Mouse (Mus musculus) cerebral cortex, adult 2 months (tissue): ENCODE data around the gene Sap25.

Experiments
- whole genome bisulfite sequencing: fragments of 180-500 bp; shearing (Covaris S2); methylation state at CpG from one replicate; pipeline ENCODE4 v1.1.7; 2018; 5-methylcytosine and 5-hydroxymethylcytosine counted together

Sap25 gene

GRCm38 (mm10) chr5:137663057-137663456 lies 21.9 kb downstream of the Sap25 start:
- WGBS = 80% methylated on average over 9 of the region's 9 CpGs

GRCm38 (mm10) chr5:137668971-137669370 lies 27.8 kb downstream of the Sap25 start:
- WGBS = 52% methylated on average over 10 of the region's 10 CpGs

DNA sequence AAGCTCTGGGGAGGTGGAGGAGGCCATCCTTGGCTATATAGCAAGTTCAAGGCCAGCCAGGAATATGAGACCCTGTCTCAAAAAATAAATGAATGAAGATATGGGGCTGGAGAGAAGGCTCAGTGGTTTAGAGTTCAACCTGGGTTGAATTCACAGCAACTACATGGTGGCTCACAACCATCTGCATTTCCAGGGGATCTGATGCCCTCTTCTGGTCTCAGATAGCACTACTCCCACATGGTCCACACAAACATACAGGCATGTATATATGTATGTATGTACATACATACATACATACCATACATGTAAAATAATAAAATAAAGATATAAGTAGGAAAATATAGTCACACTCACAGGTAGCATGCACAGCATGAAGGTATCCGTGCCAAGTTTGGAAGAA lies 29.1 kb downstream of the Sap25 start:
- WGBS = 96% methylated on average over 1 of the region's 1 CpGs

GRCm38 (mm10) chr5:137671443-137672240 lies 30.5 kb downstream of the Sap25 start:
- WGBS = 18% methylated on average over 9 of the region's 9 CpGs

DNA sequence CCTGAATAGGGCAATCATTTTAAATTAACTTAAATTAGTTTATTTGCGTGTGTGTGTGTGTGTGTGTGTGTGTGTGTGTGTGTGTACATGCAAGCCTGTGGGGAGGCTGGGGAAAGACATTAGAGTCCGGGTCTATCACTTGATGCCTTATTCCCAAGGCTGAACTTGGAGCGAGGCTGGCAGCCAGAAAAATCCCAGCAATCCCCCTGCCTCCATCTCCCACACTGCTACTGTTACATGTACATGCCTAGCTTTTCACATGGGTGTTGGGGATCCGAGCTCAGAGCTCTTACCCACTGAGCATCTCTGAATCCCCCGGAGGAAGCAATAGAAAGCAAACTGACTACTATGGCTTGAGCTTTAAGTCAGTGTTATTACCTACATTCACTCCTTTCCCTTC lies 31.2 kb downstream of the Sap25 start:
- WGBS = 81% methylated on average over 5 of the region's 5 CpGs

DNA sequence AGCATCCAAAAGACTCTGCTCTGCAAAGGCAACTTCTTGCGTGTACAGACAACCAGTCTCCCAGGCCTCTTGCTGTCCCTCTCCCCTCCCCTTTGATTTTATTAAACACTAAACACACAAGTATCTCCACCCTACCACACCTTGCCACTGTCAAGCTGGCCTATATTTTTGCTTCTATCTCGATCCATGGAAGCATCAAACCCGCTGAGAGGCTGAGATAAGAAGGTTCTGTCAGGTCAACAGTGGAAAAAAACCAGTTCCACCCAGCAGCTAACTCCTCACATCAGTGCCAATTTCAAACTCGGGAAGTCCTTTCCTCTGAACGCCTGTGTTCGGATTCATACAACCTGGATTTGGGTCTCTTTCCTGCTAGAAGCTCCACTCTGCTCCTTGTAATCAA lies 31.9 kb downstream of the Sap25 start:
- WGBS = 81% methylated on average over 6 of the region's 6 CpGs

DNA sequence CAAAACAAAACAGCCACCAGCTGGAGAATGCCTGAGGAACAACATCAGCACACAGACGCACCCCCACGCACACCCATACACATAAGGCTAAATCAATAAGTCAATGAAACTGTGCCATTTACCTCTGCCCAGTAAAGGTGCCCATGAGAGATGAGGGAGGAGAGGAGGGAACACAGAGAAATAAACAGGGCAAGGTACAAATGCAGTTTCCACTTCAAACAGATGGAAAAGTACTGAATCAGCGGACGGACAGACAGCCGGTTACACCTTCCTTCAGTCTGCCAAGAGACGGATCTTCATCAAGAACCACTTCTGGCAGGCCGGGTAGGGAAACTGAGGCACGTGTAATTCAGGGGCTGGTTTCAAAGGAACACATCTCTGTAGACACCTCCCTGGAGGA lies 33.7 kb downstream of the Sap25 start:
- 93% methylated on average over 8 of the region's 8 CpGs for WGBS

DNA sequence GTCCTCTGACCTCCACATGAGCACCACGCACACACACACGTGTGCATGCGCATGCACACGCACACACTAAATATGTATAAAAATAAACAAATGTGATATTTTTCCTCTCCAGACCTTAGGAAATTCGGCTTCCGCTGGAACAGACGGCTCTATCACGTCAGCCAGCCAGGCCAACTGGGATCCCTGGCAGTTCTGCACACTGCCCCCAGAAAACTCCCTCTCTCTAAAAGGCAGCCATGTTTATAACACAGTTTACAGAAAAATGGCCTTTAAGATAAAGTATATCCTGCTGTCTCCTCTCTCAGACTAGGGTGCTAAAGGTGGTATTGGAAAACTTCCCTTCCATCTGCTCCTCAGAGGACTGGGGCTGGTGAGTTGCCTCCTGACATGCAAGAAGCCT lies 36.7 kb downstream of the Sap25 start:
- 60% methylated on average over 8 of the region's 8 CpGs for WGBS

DNA sequence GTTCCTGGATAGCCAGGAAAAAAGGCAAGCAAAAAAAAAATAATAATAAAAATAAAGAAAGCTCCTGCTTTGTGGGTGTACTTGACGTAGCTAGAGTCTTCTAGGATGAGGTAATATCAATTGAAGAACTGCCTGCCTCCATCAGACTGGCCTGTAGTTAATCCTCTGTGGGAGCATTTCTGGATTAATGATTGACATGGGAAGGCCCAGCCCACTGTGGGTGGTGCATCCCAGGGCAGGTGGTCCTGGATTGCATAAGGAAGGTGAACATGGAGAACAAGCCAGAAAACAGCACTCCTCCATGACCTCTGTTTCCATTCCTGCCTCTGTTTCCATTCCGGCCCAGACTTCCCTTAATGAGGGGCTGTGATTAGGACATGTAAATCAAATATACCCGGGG lies 37.6 kb downstream of the Sap25 start:
- 84% methylated on average over 3 of the region's 3 CpGs for WGBS

DNA sequence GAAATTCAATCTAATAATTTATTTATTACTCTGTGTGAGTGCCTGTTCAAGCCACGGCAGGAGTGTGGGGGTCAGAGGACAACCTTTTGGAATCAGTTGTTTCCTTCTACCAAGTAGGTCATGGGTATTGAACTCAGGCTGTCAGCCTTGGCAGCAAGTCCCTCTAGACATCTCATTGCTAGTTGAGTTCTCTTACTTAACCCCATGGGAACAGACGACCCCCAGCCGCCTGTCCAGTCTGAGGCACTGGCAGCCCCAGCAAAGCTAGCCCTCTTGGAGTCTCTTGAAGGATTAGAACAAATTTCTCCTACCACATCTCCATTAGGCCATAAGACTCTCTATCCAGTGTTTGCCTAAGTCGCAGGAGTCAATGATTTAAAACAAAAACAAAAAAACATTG lies 38.6 kb downstream of the Sap25 start:
- 84% methylated on average over 4 of the region's 4 CpGs for WGBS

DNA sequence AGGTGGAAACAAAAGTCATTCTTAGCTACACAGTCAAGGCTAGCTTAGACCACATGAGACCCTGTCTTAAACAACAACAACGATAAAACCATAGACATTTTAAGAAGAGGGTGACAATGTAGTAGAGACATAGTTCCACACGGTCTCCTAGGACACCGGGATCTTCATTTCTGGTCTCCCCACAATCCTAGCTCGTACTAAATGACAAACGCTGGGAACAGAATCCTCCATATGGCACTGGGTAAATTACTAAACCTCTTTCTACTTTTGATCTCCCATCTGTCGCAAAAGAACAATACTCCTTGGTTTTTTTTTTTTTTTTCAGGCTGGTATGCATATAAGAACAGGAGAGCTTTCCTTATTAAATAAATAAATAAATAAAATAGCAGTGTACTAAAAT lies 41.4 kb downstream of the Sap25 start:
- WGBS = 41% methylated on average over 6 of the region's 6 CpGs

GRCm38 (mm10) chr5:137683388-137684293 lies 42.5 kb downstream of the Sap25 start:
- WGBS = 5% methylated on average over 28 of the region's 28 CpGs

DNA sequence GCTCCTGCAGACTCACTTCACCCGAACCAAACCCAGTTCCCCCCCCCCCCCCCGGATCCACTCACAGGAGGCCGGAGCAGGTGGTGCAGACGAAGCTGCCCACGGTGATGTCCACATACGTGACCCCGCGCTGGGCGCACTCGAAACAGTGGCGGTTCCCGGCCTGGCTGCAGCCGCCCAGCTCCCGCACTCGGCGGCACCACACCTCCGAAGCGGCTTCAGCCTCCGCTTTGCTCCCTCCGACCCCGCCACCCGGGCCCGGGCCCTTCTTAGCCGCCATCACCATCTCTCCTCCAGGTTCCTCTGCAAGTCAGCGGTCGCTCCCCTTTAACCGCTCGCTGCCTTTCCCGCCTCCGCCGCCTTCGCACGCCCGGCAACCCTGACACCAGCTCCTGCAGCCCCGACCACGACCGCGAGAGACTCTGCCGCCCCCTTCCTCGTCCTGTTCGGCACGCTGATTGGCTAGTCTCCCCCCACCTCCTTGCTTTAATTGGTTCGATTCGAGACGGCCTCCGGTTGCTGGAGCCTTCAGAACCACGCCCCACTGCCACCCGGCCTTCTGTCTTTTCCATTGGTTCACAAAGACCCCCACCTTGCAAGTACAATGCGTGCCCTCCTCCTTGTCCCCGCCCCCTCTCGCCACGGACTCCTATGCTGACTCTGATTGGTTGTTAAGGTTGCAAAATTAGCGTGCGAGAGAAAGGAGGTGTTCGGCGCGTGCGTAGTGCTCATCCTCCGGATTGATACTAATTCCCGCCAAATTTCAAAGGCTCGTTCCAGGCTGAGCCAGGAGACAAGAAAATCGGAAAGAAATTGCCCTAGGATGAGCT lies 43.4 kb downstream of the Sap25 start, which contains the start of gene Agfg2:
Gene Agfg2 (minus strand): TSS at position 433 of the 830 bp plus-strand sequence.
- WGBS = under 1% methylated on average over 62 of the region's 62 CpGs

DNA sequence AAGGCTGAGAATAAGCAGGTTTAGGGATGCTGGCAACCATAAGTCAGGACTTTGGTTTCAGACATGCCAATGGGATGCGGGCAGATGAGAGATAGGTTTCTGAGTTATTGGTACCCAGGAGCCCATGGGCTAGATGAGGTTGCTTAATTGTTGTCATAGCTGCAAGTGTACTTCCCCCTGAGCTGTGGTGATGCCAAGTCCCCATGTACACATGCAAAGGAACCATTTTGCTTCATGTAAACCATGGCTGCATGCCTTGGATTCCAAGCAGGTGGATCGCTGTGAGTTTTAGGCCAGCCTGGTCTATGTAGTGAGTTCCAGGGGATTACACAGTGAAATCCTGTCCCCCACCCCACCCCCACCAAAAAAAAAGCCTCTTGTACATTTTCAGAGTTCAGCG lies 44.5 kb downstream of the Sap25 start:
- WGBS = 94% methylated on average over 3 of the region's 3 CpGs

DNA sequence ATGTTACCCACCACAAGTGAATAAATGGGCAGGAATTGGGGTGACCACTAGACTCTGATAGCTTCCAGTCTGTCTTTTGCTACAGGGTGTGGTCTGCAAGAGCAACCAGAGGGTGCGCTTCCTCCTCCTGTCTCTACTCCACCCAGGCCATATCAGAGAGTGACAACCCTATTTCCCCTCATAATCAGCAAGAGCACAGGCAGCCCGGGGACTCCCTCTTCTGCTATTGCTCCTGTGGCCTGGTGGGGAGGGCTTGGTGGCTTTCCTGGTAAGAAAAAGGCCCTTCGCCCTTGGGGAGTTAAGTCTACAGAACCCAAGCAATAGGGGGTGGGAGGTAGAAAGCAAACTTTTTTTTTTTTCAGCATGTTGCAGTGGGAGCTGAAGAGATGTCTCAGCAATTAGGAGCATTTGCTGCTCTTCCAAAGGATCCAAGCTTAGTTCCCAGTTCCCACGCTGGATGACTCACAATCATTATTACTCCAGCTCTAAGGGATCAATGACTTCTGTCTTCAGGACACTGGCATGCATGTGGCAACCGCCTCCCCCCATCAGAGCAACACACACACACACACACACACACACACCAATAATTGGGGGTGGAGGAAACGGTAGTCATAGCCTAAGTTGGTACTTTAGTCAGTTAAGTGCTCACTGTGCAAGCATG lies 45.1 kb downstream of the Sap25 start:
- 75% methylated on average over 6 of the region's 6 CpGs for WGBS

- 91% methylated on average over 3 of the region's 3 CpGs for WGBS
These were observed 48.8 kb downstream of the Sap25 start for GRCm38 (mm10) chr5:137689974-137690373.

DNA sequence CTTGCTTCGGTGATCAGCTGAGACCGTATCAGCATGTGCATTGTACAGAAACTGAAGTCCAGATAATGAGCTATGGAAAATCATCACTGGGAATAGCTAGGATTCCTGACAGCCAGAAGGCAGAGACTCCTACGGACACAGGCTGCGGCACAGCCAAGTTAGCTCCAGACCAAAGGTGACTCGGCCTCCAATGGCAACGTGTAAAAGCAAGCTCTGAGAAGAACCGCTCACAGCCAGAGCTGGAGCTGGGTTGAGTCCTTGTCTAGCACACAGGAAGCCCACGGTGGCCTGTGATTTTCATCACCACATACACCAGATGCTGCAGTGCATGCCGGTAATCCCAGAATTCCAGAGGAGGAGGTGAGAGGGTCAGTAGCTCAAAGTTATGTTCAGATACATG lies 49.4 kb downstream of the Sap25 start:
- WGBS = 71% methylated on average over 9 of the region's 9 CpGs

DNA sequence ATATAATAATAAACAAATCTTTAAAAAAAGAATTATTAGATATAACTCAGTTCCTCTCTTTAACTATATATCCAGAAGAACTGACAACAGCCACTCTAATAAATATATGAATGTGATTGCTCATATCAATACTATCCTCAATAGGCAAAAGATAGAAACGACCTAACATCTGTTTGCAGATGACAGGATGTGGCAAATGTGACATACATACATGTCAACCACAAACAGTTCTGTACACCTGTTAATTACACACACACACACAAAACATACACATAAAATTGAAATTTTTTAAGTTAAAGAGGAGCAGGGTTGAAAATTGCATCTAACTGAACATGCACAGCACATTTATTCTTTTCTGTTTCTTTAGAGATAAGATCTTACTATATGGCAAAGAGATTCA lies 50.7 kb downstream of the Sap25 start:
- WGBS = 69% methylated on average over 1 of the region's 1 CpGs
